Mouse (Mus musculus) intestine, postnatal 0 days (tissue): Measurements from ENCODE around the gene Art4. TPM values are rescaled to one million over a fixed set of nuclear protein-coding genes. Genes with fewer than 3 reads are reported as not detected.
"Not testable (repeated sequence)": the region's sequence is repeated elsewhere in the genome, so short reads cannot be mapped to it uniquely, and the experiment has no call there.

Experiments used
- ATAC-seq: fragments of 200-750 bp; cut with Nextera tagmentation; 2 replicates; pipeline ENCODE4 v1.8.0; 2017; ENCODE audit warnings: mild to moderate bottlenecking, moderate TSS enrichment, moderate library complexity
- H3K27ac ChIP-seq: fragments of 300-500 bp; sonication (generic); 2 replicates; pipeline ENCODE4 v1.5.1; 2014; ENCODE audit warnings: mild to moderate bottlenecking, low read depth, low read length, moderate library complexity
- H3K27me3 ChIP-seq: fragments of 300-500 bp; sonication (generic); replicated peaks from 2 replicates; pipeline ENCODE4 v1.6.1; 2014; ENCODE audit warnings: low read length, mixed read lengths; ENCODE audit not compliant: control insufficient read depth, insufficient read depth
- H3K36me3 ChIP-seq: fragments of 300-500 bp; sonication (generic); 2 replicates; pipeline ENCODE4 v1.6.1; 2014; ENCODE audit warnings: mild to moderate bottlenecking, moderate library complexity; ENCODE audit not compliant: control insufficient read depth, insufficient read depth
- H3K4me1 ChIP-seq: fragments of 300-500 bp; sonication (generic); replicated peaks from 2 replicates; pipeline ENCODE4 v1.6.1; 2014; ENCODE audit warnings: antibody characterized with exemption, low read length, mixed read lengths; ENCODE audit not compliant: control insufficient read depth, insufficient read depth
- H3K4me2 ChIP-seq: fragments of 300-500 bp; sonication (generic); replicated peaks from 2 replicates; pipeline ENCODE4 v1.6.1; 2014; ENCODE audit warnings: low read depth, mild to moderate bottlenecking, moderate library complexity
- H3K4me3 ChIP-seq: fragments of 300-500 bp; sonication (generic); 2 replicates; pipeline ENCODE4 v1.5.1; 2014; ENCODE audit warnings: low read depth, low read length
- H3K9ac ChIP-seq: fragments of 300-500 bp; sonication (generic); 2 replicates; pipeline ENCODE4 v1.6.1; 2014; ENCODE audit warnings: mild to moderate bottlenecking, low read depth, low read length
- H3K9me3 ChIP-seq: fragments of 300-500 bp; sonication (generic); 2 replicates; pipeline ENCODE4 v1.6.1; 2016; ENCODE audit warnings: mixed run types; ENCODE audit not compliant: control insufficient read depth
- CTCF ChIP-seq: sonication (generic); IDR thresholded peaks from 2 replicates; pipeline ENCODE4 v1.5.1; 2016; ENCODE audit warnings: low read depth, mild to moderate bottlenecking, control low read depth, antibody characterized with exemption, moderate library complexity
- WGBS: fragments of 180-500 bp; shearing (Covaris S2); extraction: QIAGEN DNeasy Blood & Tissue Kit; methylation state at CpG from one replicate; pipeline ENCODE4 v1.1.7; 2014; 5-methylcytosine and 5-hydroxymethylcytosine counted together
- polyA plus RNA-seq: library from polyadenylated mRNA; unstranded; fragments of >200 nt; fragmentation: Nextera tagmentation; extraction: Ambion mirVana; gene quantifications from 2 replicates; pipeline ENCODE4 v1.2.1, GENCODE M21; 2015

The Art4 gene
- polyA plus RNA-seq, 1 experiment from 2014 or later, result 0.55 TPM

GRCm38 (mm10) chr6:136889554-136889953 lies 32.0 kb upstream of the Art4 start:
- H3K36me3 ChIP-seq, result no peaks in the 10 kb centered on the region
- H3K4me2 ChIP-seq, result no peak overlapping the region
- H3K9ac ChIP-seq, result no peak overlapping the region
- TF ChIP-seq CTCF, result no peak
- no peak overlapping the region for H3K27ac ChIP-seq
- H3K9me3 ChIP-seq, result no peaks in the 10 kb centered on the region
- no peak for ATAC-seq
- H3K4me3 ChIP-seq, result no peak overlapping the region
- 90% methylated on average over 6 of the region's 6 CpGs for WGBS
- no peaks in the 10 kb centered on the region for H3K27me3 ChIP-seq
- no peaks in the 10 kb centered on the region for H3K4me1 ChIP-seq

GRCm38 (mm10) chr6:136889067-136889466 lies 31.5 kb upstream of the Art4 start:
- WGBS, result 90% methylated on average over 6 of the region's 6 CpGs
- ATAC-seq, result no peak
- no peak overlapping the region for H3K4me3 ChIP-seq
- no peak overlapping the region for H3K4me2 ChIP-seq
- H3K27me3 ChIP-seq, result no peaks in the 10 kb centered on the region
- H3K4me1 ChIP-seq, result no peaks in the 10 kb centered on the region
- no peak for TF ChIP-seq CTCF
- H3K9me3 ChIP-seq, result no peaks in the 10 kb centered on the region
- no peak overlapping the region for H3K9ac ChIP-seq
- H3K36me3 ChIP-seq, result no peaks in the 10 kb centered on the region
- no peak overlapping the region for H3K27ac ChIP-seq

GRCm38 (mm10) chr6:136887854-136888253 lies 30.3 kb upstream of the Art4 start:
- Histone ChIP-seq H3K9me3 (no peaks in the 10 kb centered on the region), H3K27ac (no peak overlapping the region), H3K27me3 (no peaks in the 10 kb centered on the region), H3K4me3 (no peak overlapping the region), H3K4me2 (no peak overlapping the region), H3K4me1 (no peaks in the 10 kb centered on the region), H3K36me3 (no peaks in the 10 kb centered on the region), H3K9ac (no peak overlapping the region)
- TF ChIP-seq CTCF, result no peak
- 32% methylated on average over 9 of the region's 9 CpGs for WGBS
- ATAC-seq, result no peak

- H3K36me3 ChIP-seq, H3K9ac ChIP-seq, H3K4me2 ChIP-seq, H3K9me3 ChIP-seq, H3K27ac ChIP-seq, H3K4me3 ChIP-seq, H3K4me1 ChIP-seq, H3K27me3 ChIP-seq, ATAC-seq: not testable (repeated sequence)
- 55% methylated on average over 1 of the region's 1 CpGs for WGBS
Measured at GRCm38 (mm10) chr6:136884766-136885165, 27.2 kb upstream of the Art4 start.

GRCm38 (mm10) chr6:136883961-136884360 lies 26.4 kb upstream of the Art4 start:
- H3K27ac ChIP-seq, result no peak overlapping the region
- WGBS, result 93% methylated on average over 6 of the region's 6 CpGs
- H3K4me1 ChIP-seq, result no peaks in the 10 kb centered on the region
- H3K9ac ChIP-seq, result no peak overlapping the region
- ATAC-seq, result no peak
- no peaks in the 10 kb centered on the region for H3K27me3 ChIP-seq
- no peak overlapping the region for H3K4me2 ChIP-seq
- no peaks in the 10 kb centered on the region for H3K36me3 ChIP-seq
- no peak overlapping the region for H3K4me3 ChIP-seq
- TF ChIP-seq CTCF, result no peak
- no peaks in the 10 kb centered on the region for H3K9me3 ChIP-seq

GRCm38 (mm10) chr6:136883431-136883915 lies 25.9 kb upstream of the Art4 start:
- Histone ChIP-seq H3K36me3 (no peaks in the 10 kb centered on the region), H3K9ac (no peak overlapping the region), H3K4me1 (no peaks in the 10 kb centered on the region), H3K27ac (no peak overlapping the region), H3K9me3 (no peaks in the 10 kb centered on the region), H3K4me2 (no peak overlapping the region), H3K4me3 (no peak overlapping the region), H3K27me3 (no peaks in the 10 kb centered on the region)
- WGBS, result 64% methylated on average over 3 of the region's 3 CpGs
- ATAC-seq, result no peak
- no peak for TF ChIP-seq CTCF

- H3K4me1 ChIP-seq, result no peaks in the 10 kb centered on the region
- H3K9me3 ChIP-seq, result no peaks in the 10 kb centered on the region
- WGBS, result 67% methylated on average over 8 of the region's 8 CpGs
- TF ChIP-seq CTCF, result no peak
- H3K9ac ChIP-seq, result no peak overlapping the region
- no peaks in the 10 kb centered on the region for H3K36me3 ChIP-seq
- ATAC-seq, result no peak
- no peak overlapping the region for H3K4me2 ChIP-seq
- H3K27ac ChIP-seq, result no peak overlapping the region
- H3K27me3 ChIP-seq, result no peaks in the 10 kb centered on the region
- H3K4me3 ChIP-seq, result no peak overlapping the region
Measured at GRCm38 (mm10) chr6:136881678-136882077, 24.1 kb upstream of the Art4 start.
